Mouse (Mus musculus) kidney, adult 2 months (tissue): Measurements from ENCODE around the gene Sult1a1. TPM values are rescaled to one million over a fixed set of nuclear protein-coding genes. Genes with fewer than 3 reads are reported as not detected.

Source experiments
- DNase-seq: peaks from one replicate; pipeline ENCODE4 v3.0.0; 2021
- H3K27ac ChIP-seq: fragments of 200-500 bp; 2 replicates; pipeline ENCODE4 v1.5.1; 2012; ENCODE audit warnings: low read depth, low read length, control low read depth, inconsistent platforms; ENCODE audit not compliant: insufficient read depth
- H3K27me3 ChIP-seq: fragments of 200-500 bp; replicated peaks from 2 replicates; pipeline ENCODE4 v1.6.1; 2012; ENCODE audit warnings: mild to moderate bottlenecking, moderate library complexity, low read length, inconsistent platforms; ENCODE audit not compliant: control insufficient read depth, insufficient read depth
- H3K36me3 ChIP-seq: fragments of 200-500 bp; 2 replicates; pipeline ENCODE4 v1.6.1; 2012; ENCODE audit warnings: mild to moderate bottlenecking, moderate library complexity, low read length, inconsistent platforms; ENCODE audit not compliant: control insufficient read depth, insufficient read depth
- H3K4me1 ChIP-seq: fragments of 200-500 bp; 2 replicates; pipeline ENCODE4 v1.6.1; 2011; ENCODE audit warnings: low read length; ENCODE audit not compliant: control insufficient read depth, insufficient read depth
- H3K4me3 ChIP-seq: fragments of 200-500 bp; 2 replicates; pipeline ENCODE4 v1.5.1; 2011; ENCODE audit warnings: mild to moderate bottlenecking, low read depth, low read length, control low read depth; ENCODE audit not compliant: insufficient read depth
- CTCF ChIP-seq: fragments of 200-500 bp; conservative IDR thresholded peaks from 2 replicates; pipeline ENCODE4 v1.5.1; 2011; ENCODE audit warnings: low read depth, mild to moderate bottlenecking, control low read depth, low read length, moderate library complexity, mixed read lengths; ENCODE audit not compliant: insufficient read depth, insufficient read length
- POLR2A ChIP-seq: fragments of 200-500 bp; IDR thresholded peaks from one replicate; pipeline ENCODE4 v1.6.1; 2011; ENCODE audit warnings: low read depth, low read length, control low read depth
- WGBS: fragments of 180-500 bp; shearing (Covaris S2); methylation state at CpG from one replicate; pipeline ENCODE4 v1.1.7; 2018; 5-methylcytosine and 5-hydroxymethylcytosine counted together
- polyA plus RNA-seq: library from polyadenylated mRNA; depleted of rRNA; stranded (reverse); fragments of >200 nt; gene quantifications from 2 replicates; pipeline ENCODE4 v1.2.3, GENCODE M21; 2012

Gene Sult1a1
- polyA plus RNA-seq, 1 experiment: 29.0 TPM

DNA sequence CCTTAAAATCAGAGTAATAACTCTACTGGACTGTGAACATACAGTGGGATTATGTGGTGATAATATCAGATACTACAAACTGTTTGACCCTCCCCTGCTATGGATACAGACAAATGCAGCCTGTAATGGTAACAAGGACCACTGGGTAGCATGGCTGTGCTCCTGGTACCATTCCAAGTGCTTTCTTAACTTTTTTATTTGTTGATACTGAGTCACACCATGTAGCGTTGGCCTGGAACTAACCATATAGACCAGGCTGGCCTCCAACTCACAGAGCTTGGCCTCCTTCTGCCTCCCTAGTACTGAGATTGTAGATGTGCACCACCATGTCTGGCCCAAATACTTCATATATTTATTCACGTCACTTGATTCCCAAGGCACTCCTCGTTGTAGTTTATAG, 11.0 kb downstream of the Sult1a1 start:
- DNase-seq: peak; percentile 57
- TF ChIP-seq CTCF: no peak
- TF ChIP-seq POLR2A: no peak
- no peaks in the 10 kb centered on the region; the same call in none of the 2 replicates for H3K36me3 ChIP-seq
- no peaks in the 10 kb centered on the region for H3K4me1 ChIP-seq
- WGBS: 90% methylated on average over 3 of the region's 3 CpGs
- no peak overlapping the region for H3K4me3 ChIP-seq
- no peak overlapping the region for H3K27ac ChIP-seq
- H3K27me3 ChIP-seq: no peaks in the 10 kb centered on the region

DNA sequence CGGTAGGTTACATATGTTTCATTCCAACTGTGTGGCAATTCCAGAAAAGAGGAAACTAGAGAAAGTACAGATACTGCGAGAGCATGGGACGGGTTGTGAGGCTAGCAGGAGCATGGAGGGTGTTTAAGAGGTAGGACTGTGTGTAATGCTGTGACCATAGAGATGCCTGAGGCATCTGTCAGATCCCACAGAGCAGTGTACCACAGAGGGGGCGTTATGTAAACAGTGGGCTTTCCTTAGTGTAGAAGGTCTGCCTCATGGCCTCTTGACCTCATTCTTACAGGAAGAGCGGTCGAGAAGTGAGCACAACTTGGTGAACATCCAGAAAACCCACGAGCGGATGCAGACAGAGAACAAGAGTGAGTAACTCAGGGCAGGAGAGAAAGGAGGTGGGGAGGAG, 12.6 kb downstream of the Sult1a1 start:
- DNase-seq: no peak
- TF ChIP-seq CTCF: no peak
- no peak for TF ChIP-seq POLR2A
- H3K4me1 ChIP-seq: no peaks in the 10 kb centered on the region
- H3K4me3 ChIP-seq: no peak overlapping the region
- H3K27ac ChIP-seq: no peak overlapping the region
- H3K36me3 ChIP-seq: no peaks in the 10 kb centered on the region; the same call in none of the 2 replicates
- H3K27me3 ChIP-seq: no peaks in the 10 kb centered on the region
- WGBS: 69% methylated on average over 8 of the region's 8 CpGs

- DNase-seq: no peak
- WGBS: 91% methylated on average over 3 of the region's 3 CpGs
Observed at GRCm38 (mm10) chr7:126659771-126660170, 16.5 kb downstream of the Sult1a1 start.

DNA sequence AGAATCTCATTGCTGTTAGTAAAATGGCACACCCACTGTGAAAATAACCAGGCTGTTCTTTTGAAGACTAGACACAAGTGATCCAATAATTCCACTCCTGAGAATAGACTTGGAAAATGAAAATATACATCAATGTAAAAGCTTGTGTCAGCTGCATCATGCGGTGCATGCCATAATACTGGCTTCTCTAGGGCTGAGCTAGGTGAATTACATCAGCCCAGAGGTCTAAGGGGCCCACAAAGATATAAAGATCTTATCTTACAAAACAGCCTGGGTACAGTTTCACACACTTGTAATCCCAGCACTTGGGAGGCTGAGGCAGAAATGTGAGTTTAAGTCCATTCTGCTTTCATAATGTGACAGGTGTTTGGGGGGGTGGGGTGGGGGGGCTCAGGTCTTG, 18.7 kb downstream of the Sult1a1 start:
- Histone ChIP-seq H3K4me3 (no peak overlapping the region), H3K4me1 (peaks cover 2% of the 10 kb centered on the region; the same call in 1 of the 2 replicates), H3K36me3 (no peaks in the 10 kb centered on the region; the same call in 1 of the 2 replicates), H3K27ac (no peak overlapping the region), H3K27me3 (no peaks in the 10 kb centered on the region)
- TF ChIP-seq CTCF (no peak), POLR2A (no peak)
- DNase-seq: no peak
- 90% methylated on average over 1 of the region's 1 CpGs for WGBS

More at GRCm38 (mm10) chr7:126659771-126660170, 16.5 kb downstream of the Sult1a1 start:
- H3K4me3 ChIP-seq: no peak overlapping the region
- TF ChIP-seq CTCF: no peak
- no peak for TF ChIP-seq POLR2A
- no peaks in the 10 kb centered on the region; the same call in none of the 2 replicates for H3K36me3 ChIP-seq
- no peaks in the 10 kb centered on the region for H3K27me3 ChIP-seq
- no peak overlapping the region for H3K27ac ChIP-seq
- H3K4me1 ChIP-seq: peaks cover 1% of the 10 kb centered on the region; the same call in 1 of the 2 replicates

DNA sequence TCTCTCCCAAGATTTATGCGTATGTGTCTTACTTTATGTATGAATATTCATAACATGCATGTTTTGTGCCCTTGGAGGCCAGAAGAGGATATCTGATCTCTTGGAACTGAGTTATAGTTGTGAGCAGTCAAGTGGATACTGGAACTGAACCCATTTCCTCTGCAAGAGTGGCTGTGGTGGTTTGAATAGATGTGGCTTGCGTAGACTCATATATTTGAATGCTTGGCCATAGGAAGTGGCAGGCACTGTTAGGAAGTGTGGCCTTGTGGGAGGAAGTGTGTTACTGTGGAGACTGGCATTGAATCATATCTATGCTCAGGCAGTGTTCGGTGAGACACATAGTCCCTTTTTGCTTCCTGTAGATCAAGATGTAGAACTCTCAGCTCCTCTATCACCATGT, 20.5 kb downstream of the Sult1a1 start:
- Histone ChIP-seq H3K4me3 (no peak overlapping the region), H3K27ac (no peak overlapping the region), H3K27me3 (no peaks in the 10 kb centered on the region), H3K4me1 (peaks cover 2% of the 10 kb centered on the region; the same call in 1 of the 2 replicates), H3K36me3 (no peaks in the 10 kb centered on the region)
- peak; percentile 24 for DNase-seq
- 71% methylated on average over 3 of the region's 3 CpGs for WGBS
- TF ChIP-seq CTCF (no peak), POLR2A (no peak)

DNA sequence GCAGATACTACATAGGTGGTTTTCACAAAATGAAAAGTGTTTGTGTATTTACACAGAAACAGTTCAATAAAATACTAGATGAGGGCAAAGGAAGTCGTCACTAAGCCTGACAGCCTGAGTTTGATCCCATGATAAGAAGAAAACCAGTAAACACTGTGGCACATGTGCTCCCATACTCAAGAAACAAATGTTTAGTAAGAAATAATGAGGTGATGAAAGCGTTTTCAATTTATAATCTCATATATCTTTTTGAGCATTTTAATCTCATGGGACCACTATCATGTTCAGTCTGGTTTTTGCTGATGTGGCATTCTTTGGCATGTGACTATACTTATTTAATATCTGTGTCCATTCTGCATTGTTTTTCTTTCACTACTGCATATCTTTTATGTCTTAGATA, 22.2 kb downstream of the Sult1a1 start:
- whole genome bisulfite sequencing: 73% methylated on average over 2 of the region's 2 CpGs
- Histone ChIP-seq H3K4me1 (peaks cover 2% of the 10 kb centered on the region; the same call in 1 of the 2 replicates), H3K27me3 (no peaks in the 10 kb centered on the region), H3K36me3 (no peaks in the 10 kb centered on the region), H3K4me3 (no peak overlapping the region), H3K27ac (no peak overlapping the region)
- DNase-seq: no peak
- TF ChIP-seq CTCF: no peak
- no peak for TF ChIP-seq POLR2A

GRCm38 (mm10) chr7:126650852-126651251, 25.4 kb downstream of the Sult1a1 start:
- Histone ChIP-seq H3K4me1 (peaks cover 2% of the 10 kb centered on the region; the same call in 1 of the 2 replicates), H3K27ac (no peak overlapping the region), H3K27me3 (no peaks in the 10 kb centered on the region), H3K4me3 (no peak overlapping the region), H3K36me3 (no peaks in the 10 kb centered on the region)
- 40% methylated on average over 2 of the region's 2 CpGs for WGBS
- no peak for DNase-seq
- TF ChIP-seq POLR2A: no peak
- TF ChIP-seq CTCF: no peak
